Mouse (Mus musculus): ENCODE data around the gene Il22. TPM values are rescaled to one million over a fixed set of nuclear protein-coding genes. Genes with fewer than 3 reads are reported as not detected.

The Il22 gene
- not detected in 2 replicates for polyA plus RNA-seq (2012; rRNA removed)

DNA sequence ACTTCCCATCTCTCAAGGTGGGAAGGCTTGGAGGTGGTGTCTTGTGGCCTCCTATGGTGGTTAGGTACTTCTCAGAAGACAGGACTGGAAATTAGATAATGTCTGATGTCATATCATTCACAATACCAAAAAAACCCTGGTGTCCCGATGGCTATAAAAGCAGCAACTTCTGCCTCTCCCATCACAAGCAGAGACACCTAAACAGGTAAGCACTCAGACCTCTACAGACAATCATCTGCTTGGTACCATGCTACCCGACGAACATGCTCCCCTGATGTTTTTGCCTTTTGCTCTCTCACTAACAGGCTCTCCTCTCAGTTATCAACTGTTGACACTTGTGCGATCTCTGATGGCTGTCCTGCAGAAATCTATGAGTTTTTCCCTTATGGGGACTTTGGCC, at the start of gene Il22:
TSS of gene Il22 (plus strand) at position 301 of the 400 bp plus-strand sequence.

DNA sequence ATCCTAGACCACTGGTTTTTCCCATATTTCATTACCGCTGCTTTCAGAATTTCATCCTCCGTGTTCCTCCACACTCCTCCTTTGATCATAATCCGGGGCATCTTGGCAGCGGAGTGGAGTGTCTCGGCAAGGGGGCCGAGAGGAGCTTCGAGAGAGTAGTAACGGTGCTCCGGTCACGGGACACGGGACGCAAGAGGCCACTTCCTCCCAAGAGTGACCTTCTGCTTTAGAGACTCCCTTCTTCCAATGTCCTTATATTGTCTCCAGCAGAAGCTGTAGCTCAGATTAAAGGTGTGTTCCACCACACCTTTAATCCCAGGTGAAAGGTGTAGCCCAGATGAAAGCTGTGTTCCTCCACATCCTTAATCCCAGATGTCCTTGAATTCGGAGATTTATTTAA, 35.9 kb downstream of the Il22 start, which contains the start of gene Gm32717:
TSS of gene Gm32717 (minus strand) at position 101 of the 400 bp plus-strand sequence.

DNA sequence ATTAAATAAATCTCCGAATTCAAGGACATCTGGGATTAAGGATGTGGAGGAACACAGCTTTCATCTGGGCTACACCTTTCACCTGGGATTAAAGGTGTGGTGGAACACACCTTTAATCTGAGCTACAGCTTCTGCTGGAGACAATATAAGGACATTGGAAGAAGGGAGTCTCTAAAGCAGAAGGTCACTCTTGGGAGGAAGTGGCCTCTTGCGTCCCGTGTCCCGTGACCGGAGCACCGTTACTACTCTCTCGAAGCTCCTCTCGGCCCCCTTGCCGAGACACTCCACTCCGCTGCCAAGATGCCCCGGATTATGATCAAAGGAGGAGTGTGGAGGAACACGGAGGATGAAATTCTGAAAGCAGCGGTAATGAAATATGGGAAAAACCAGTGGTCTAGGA, 53.6 kb downstream of the Il22 start, which contains the start of gene Gm32802:
TSS of gene Gm32802 (plus strand) at position 301 of the 400 bp plus-strand sequence.

Other genes with a start within 250 kb of the Il22 start
- gene Mdm1, start 63.1 kb upstream of the Il22 start, polyA plus RNA-seq (2012; rRNA removed), result 4.8 and 6.4 TPM in 2 replicates
- 0.06 TPM in 1 of 2 replicates, not detected in the other for gene Gm32717, start 35.8 kb downstream of the Il22 start, polyA plus RNA-seq (2012; rRNA removed)
- gene Gm32802, start 53.7 kb downstream of the Il22 start, polyA plus RNA-seq (2012; rRNA removed), result 0.06 TPM in 1 of 2 replicates, not detected in the other
- gene Iltifb, start 90.1 kb downstream of the Il22 start, polyA plus RNA-seq (2012; rRNA removed), result not detected in 2 replicates
- not detected in 2 replicates for gene Gm9040, start 122.0 kb downstream of the Il22 start, polyA plus RNA-seq (2012; rRNA removed)
- not detected in 2 replicates for gene Gm9044, start 127.5 kb downstream of the Il22 start, polyA plus RNA-seq (2012; rRNA removed)
- not detected in 2 replicates for gene Gm9045, start 132.9 kb downstream of the Il22 start, polyA plus RNA-seq (2012; rRNA removed)
- gene Gm9046, start 138.3 kb downstream of the Il22 start, polyA plus RNA-seq (2012; rRNA removed), result not detected in 2 replicates
- not detected in 2 replicates for gene Gm9048, start 143.7 kb downstream of the Il22 start, polyA plus RNA-seq (2012; rRNA removed)
- not detected in 2 replicates for gene Gm9049, start 149.2 kb downstream of the Il22 start, polyA plus RNA-seq (2012; rRNA removed)
- not detected in 2 replicates for gene Ifng, start 236.1 kb downstream of the Il22 start, polyA plus RNA-seq (2012; rRNA removed)